Mouse (Mus musculus): ENCODE results near the gene Atg4a-ps. TPM values are rescaled to one million over a fixed set of nuclear protein-coding genes. Genes with fewer than 3 reads are reported as not detected.

Atg4a-ps gene
- polyA plus RNA-seq, 1 experiment from 2014 or later = 0.10 TPM

DNA sequence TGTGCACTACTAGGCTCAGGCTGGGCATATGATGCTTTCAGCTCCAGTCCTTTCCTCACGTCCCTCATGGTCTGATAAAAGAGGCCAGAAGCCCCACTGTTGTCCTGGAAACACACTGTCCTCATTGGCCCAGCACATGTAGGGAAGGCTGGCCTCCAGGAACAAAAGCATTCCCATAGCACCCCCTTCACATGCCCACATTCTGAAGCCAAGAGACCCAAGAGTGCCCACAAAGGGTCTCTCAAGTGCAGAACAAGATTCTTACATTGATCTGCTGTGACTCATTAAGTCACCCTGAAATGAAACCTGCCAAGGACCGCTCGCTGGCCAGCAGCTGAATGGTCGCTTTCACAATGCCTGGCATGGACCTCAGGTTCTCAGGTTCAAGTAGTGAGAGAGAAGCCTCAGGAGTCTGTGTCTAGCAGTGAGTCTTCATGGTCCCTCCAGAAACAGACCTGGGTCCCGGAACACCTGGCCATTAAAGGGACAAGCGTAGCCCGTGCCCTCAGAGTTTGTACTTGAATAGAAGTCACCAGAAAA is 50.5 kb downstream of the Atg4a-ps start:
- H3K9me3 ChIP-seq (replicated peaks) = no peaks in the 10 kb centered on the region
- no peak for DNase-seq (ENCODE audit: low spot score)
- H3K4me3 ChIP-seq = no peak overlapping the region
- no peaks in the 10 kb centered on the region for H3K27me3 ChIP-seq (ENCODE audit: low read depth, poor library complexity, severe bottlenecking)
- no peak overlapping the region; the same call in 1 of the 2 replicates for H3K27ac ChIP-seq (replicated peaks)
- peaks cover 11% of the 10 kb centered on the region for H3K4me1 ChIP-seq
- WGBS = 82% methylated on average over 7 of the region's 7 CpGs
- no peaks in the 10 kb centered on the region for H3K36me3 ChIP-seq

Small RNA genes lying within 50 kb of the gene (microRNA-seq; reads per million reads assigned to microRNA genes)
- gene Gm25325 = not detected

Other genes starting within 250 kb of the Atg4a-ps start
- 0.74 and 2.3 TPM in 2 replicates for gene Syt6, start 70.8 kb downstream of the Atg4a-ps start, polyA plus RNA-seq (2016; fragmentation: Nextera tagmentation; extraction: Ambion mirVana)
- gene Olfml3, start 91.9 kb upstream of the Atg4a-ps start, polyA plus RNA-seq (2016; fragmentation: Nextera tagmentation; extraction: Ambion mirVana) = 9.9 TPM in 2 replicates
- gene Gm10964, start 93.3 kb upstream of the Atg4a-ps start, polyA plus RNA-seq (2016; fragmentation: Nextera tagmentation; extraction: Ambion mirVana) = not detected in 2 replicates
- 9.9 and 10.8 TPM in 2 replicates for gene Hipk1, start 145.5 kb upstream of the Atg4a-ps start, polyA plus RNA-seq (2016; fragmentation: Nextera tagmentation; extraction: Ambion mirVana)
- gene Dclre1b, start 163.4 kb upstream of the Atg4a-ps start, polyA plus RNA-seq (2016; fragmentation: Nextera tagmentation; extraction: Ambion mirVana) = 34.8 and 40.8 TPM in 2 replicates
- 21.1 and 23.3 TPM in 2 replicates for gene Ap4b1, start 163.5 kb upstream of the Atg4a-ps start, polyA plus RNA-seq (2016; fragmentation: Nextera tagmentation; extraction: Ambion mirVana)
- 0.22 TPM in 2 replicates for gene Gm43064, start 163.5 kb upstream of the Atg4a-ps start, polyA plus RNA-seq (2016; fragmentation: Nextera tagmentation; extraction: Ambion mirVana)
- gene Bcl2l15, start 186.5 kb upstream of the Atg4a-ps start, polyA plus RNA-seq (2016; fragmentation: Nextera tagmentation; extraction: Ambion mirVana) = 0.21 TPM in 1 of 2 replicates, not detected in the other
- gene Ptpn22, start 213.7 kb upstream of the Atg4a-ps start, polyA plus RNA-seq (2016; fragmentation: Nextera tagmentation; extraction: Ambion mirVana) = 0.12 and 0.22 TPM in 2 replicates

All from midbrain, embryonic 10.5 days (tissue).